Mouse (Mus musculus) hematopoietic stem cell, adult 5-6 weeks (primary cell): ENCODE measurements around the gene Bmpr2. TPM values are rescaled to one million over a fixed set of nuclear protein-coding genes. Genes with fewer than 3 reads are reported as not detected.
A peak's percentile ranks its signal among the peaks of the same experiment; 100 is the strongest.

ENCODE experiments used
- ATAC-seq, 2 experiments: fragments of 125-278 bp in 1 of 2; replicated peaks in 1 of 2; 2 replicates each; pipeline ENCODE4 v1.8.0; 2016 to 2017; ENCODE audit warnings: inconsistent platforms in 2 of 2, mild to moderate bottlenecking in 2 of 2, moderate number of reproducible peaks in 2 of 2, low read depth in 1 of 2, moderate TSS enrichment in 1 of 2; ENCODE audit not compliant: low FRiP score in 2 of 2, poor library complexity in 2 of 2, severe bottlenecking in 2 of 2, insufficient read depth in 1 of 2, low TSS enrichment in 1 of 2
- total RNA-seq: library from RNA; stranded (forward); fragments of 172-1452, 232-1000 nt; gene quantifications from 2 replicates; pipeline ENCODE4 v1.2.3, GENCODE M21; 2017

Gene Bmpr2
- total RNA-seq, 1 experiment from 2014 or later: 17.2 TPM

GRCm38 (mm10) chr1:59771871-59772270 is 8.7 kb downstream of the Bmpr2 start:
- no peak for ATAC-seq

- ATAC-seq: no peak
Observed at GRCm38 (mm10) chr1:59781080-59781479, 17.9 kb downstream of the Bmpr2 start.

GRCm38 (mm10) chr1:59788975-59789374 is 25.8 kb downstream of the Bmpr2 start:
- no peak for ATAC-seq

- no peak for ATAC-seq
Observed at GRCm38 (mm10) chr1:59789741-59790140, 26.5 kb downstream of the Bmpr2 start.

GRCm38 (mm10) chr1:59795336-59795735 is 32.1 kb downstream of the Bmpr2 start:
- ATAC-seq: 0 out of 4 replicates have a peak, but pooled peaks of 1 of the 2 experiments have one; percentile 46

- ATAC-seq: no peak
Observed at GRCm38 (mm10) chr1:59797865-59798264, 34.7 kb downstream of the Bmpr2 start.

GRCm38 (mm10) chr1:59804363-59804762 is 41.2 kb downstream of the Bmpr2 start:
- no peak for ATAC-seq

- no peak for ATAC-seq
Observed at GRCm38 (mm10) chr1:59809921-59810320, 46.7 kb downstream of the Bmpr2 start.

- no peak for ATAC-seq
Observed at GRCm38 (mm10) chr1:59812782-59813181, 49.6 kb downstream of the Bmpr2 start.

- no peak for ATAC-seq
Observed at GRCm38 (mm10) chr1:59825421-59825820, 62.2 kb downstream of the Bmpr2 start.

GRCm38 (mm10) chr1:59826583-59826982 is 63.4 kb downstream of the Bmpr2 start:
- ATAC-seq: no peak

GRCm38 (mm10) chr1:59829410-59829809 is 66.2 kb downstream of the Bmpr2 start:
- ATAC-seq: no peak

- peak; percentile 62 to 76; a peak in 3 of 4 replicates for ATAC-seq
Observed at GRCm38 (mm10) chr1:59830194-59830593, 67.0 kb downstream of the Bmpr2 start.

GRCm38 (mm10) chr1:59833723-59834122 is 70.5 kb downstream of the Bmpr2 start:
- no peak for ATAC-seq

- no peak for ATAC-seq
Observed at GRCm38 (mm10) chr1:59848327-59848726, 85.1 kb downstream of the Bmpr2 start.

GRCm38 (mm10) chr1:59859046-59859445 is 95.8 kb downstream of the Bmpr2 start:
- ATAC-seq: no peak

- no peak for ATAC-seq
Observed at GRCm38 (mm10) chr1:59862144-59862543, 98.9 kb downstream of the Bmpr2 start.

GRCm38 (mm10) chr1:59868041-59868440 is 104.8 kb downstream of the Bmpr2 start:
- no peak for ATAC-seq

GRCm38 (mm10) chr1:59874023-59874422 is 110.8 kb downstream of the Bmpr2 start:
- no peak for ATAC-seq

- ATAC-seq: no peak
Observed at GRCm38 (mm10) chr1:59878098-59878497, 114.9 kb downstream of the Bmpr2 start.
